Mouse (Mus musculus): ENCODE results near the gene Rxrg. TPM values are rescaled to one million over a fixed set of nuclear protein-coding genes. Genes with fewer than 3 reads are reported as not detected.

Rxrg gene
- total RNA-seq, 2 experiments from 2014 or later, result 55.0 to 69.1 TPM

DNA sequence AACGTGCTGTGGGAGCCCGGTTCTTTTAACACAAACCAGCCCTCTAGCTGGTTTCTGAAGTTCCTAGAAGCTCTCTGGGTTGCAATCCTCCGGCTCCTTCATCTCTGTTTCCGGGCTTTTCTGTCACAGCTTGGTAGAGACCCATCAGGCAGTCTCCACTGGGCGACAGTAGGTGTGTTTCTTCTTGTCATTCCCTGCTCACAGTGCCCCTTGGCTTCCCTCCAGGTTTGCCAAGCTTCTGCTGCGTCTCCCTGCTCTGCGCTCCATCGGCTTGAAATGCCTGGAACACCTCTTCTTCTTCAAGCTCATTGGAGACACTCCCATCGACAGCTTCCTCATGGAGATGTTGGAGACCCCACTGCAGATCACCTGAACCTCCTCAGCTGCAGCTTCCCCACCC is 40.7 kb downstream of the Rxrg start:
- intact Hi-C loops (cut with DNase I), result no loop called here
- DNase-seq, result no peak

DNA sequence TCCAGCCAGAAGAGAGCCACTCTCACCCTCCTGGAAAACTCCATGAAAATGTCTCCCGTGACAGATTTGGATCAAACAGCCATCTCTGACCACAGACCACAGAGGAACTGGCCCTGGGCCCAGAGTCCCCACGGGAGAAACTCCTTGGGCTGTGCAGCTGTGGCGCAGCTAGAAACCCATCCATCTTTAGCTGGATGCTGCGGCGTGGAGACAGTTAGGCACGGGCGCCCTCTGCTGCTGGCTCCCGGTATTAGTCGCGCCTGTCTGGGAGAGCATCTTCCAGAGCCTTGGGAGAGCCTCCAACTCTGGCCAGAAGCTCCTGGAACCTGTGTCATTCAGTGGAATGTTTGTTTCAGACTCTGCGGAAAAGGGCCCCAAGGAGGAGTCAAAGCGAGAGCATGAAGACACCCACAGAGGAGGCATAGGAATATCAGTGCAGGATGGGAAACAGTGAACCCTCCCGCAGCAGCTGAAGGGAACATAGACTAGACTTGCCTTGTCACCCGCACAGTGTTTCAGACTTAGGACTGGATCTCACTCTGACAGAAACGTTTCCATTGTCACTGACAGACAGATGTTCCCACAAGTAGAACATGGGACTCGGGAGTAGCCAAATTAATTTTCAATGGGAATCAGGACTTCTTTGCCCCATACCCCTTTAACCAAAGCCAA is 46.8 kb downstream of the Rxrg start:
- intact Hi-C loops (cut with DNase I), result loop anchor here (1.0 to 10.0 kb wide), 2 partner anchors 230 to 420 kb away; no protein-coding TSS in a partner anchor
- DNase-seq, result peak; percentile 88 to 93

DNA sequence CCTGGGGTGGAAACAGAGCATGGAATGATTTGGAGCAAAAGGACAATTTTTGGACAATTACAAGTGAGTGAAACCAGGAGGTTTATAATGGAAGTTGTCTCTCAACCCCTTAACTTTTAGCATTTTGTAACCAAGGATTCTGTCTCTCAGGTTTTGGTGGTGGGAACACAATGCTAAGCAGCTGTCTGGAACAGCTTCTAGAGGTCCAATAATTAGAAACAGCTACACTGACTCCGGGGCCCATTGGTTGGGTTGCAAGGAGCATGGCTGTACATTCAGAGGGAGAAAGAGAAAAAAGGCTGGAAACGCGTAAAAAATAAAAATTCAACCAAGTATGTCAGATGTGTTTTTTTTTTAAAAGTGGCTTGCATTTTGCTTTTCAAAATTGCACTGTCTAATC is 50.5 kb downstream of the Rxrg start:
- intact Hi-C loops (cut with DNase I), result loop anchor here (10.0 kb wide), 1 partner anchor 424 kb away; no protein-coding TSS in a partner anchor
- DNase-seq, result no peak

DNA sequence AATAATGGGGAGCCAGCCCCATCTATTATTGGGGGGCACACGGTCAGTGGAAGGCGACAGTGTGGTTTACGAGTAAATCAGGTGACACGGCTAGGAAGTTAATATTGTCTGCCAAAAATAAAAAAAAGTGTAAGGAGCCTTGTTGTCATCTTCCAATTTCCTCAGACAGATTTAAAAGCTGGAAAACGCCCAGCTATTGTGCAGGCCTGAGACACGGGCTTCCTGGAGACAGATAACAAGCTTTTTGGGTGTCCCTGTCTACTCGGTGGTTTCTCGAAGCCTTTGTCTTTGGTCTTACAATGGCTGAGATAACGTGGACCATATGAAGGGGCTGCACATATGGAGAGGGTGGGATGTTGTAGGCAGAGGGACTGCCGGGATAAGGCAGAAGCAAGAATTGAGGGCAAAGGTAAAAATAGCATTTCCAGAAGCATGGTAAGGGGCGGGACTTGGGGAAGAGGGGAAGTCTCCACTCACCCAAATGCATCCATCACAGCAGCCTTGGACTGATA is 51.0 kb downstream of the Rxrg start:
- DNase-seq, result peak in 1 of 2 experiments; percentile 22
- intact Hi-C loops (cut with DNase I), result loop anchor here (10.0 kb wide), 1 partner anchor 424 kb away; no protein-coding TSS in a partner anchor

DNA sequence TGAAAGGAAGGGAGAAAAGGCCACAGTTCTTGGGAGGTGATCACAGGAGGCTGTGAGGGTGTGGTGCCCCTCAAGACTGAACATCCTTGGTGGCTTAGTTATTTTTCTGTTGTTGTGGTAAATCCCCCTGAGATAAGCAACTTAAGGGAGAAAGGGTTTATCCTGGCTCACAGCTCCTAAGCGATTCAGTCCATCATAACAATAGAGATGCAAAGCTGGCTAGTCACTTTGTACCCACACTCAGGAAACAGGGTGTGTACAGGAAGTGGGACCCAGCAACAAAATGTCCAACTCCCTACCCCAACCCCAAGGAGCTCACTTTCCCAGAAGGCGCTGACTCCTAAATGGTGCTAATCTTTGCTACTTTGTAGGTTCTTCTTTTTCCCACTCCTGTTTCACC is 54.2 kb downstream of the Rxrg start:
- intact Hi-C loops (cut with DNase I), result no loop called here
- no peak for DNase-seq

DNA sequence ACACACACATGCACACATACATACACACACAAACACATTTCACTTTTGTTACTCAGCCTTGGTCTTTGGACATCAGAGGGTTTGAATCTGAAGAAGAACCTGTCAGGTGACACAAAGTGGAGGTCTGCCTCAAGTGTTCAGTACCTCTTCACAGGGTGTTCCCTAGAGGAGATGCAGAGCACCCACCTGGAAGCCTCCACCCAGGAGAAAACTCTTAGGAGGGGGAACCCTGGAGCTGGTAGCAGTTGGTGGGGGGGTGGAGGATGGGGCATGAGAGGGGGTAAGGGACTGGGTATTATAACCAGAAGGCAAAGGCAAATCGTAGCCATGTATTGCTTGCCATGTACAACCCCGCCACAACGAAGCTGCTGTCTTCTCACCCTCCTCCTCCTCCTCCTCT is 60.9 kb downstream of the Rxrg start:
- no peak for DNase-seq
- intact Hi-C loops (cut with DNase I), result no loop called here

DNA sequence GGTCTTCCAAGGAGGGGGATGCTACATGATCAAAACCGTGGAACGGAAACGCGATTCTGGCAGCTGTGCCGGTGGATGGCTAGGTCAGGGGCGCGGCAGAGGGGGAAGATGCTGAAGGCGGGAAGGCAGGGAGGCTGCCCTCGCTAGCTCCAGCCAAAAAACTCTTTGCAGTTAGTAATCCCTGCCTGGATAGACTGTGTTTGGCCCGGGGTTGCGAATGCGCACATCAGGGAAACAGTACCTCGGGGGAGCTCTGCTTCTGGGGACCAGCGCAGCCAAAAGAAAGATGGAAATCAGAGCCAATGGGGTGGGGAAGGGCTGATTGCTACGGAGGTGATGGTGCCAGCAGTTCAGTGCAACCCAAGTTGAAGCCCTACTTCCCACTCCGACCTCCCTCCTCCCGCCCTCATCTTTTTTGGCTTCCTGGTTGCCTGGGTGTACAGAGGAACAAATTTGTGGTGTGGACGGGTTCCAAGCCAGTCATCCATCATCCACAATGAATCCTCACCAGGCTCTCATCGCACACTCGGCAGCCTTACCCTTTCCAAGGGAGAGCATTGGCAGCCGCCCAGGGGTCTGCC is 62.4 kb downstream of the Rxrg start:
- peak; percentile 44 to 50 for DNase-seq
- intact Hi-C loops (cut with DNase I), result no loop called here

DNA sequence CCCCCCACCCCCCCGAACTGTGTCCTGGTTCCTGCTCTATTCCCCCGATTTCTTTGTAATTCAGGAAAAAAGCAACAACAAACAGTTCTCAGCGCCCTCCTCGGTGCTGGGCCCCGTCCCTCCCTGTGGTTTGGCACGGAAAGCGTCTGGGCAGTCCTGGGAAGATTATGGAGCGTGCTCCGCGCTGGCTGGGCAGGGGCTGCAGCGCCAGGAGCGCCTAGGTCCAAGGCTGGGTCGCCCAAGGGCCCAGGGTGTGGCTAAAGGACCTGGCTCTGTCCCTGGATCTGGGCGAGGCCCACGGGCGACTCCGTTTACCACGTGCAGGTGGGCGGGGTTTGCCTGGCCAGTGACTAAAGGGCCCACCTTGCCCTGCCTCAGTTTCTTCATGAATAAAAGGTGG is 62.9 kb downstream of the Rxrg start:
- intact Hi-C loops (cut with DNase I), result no loop called here
- peak; percentile 18 to 33 for DNase-seq

DNA sequence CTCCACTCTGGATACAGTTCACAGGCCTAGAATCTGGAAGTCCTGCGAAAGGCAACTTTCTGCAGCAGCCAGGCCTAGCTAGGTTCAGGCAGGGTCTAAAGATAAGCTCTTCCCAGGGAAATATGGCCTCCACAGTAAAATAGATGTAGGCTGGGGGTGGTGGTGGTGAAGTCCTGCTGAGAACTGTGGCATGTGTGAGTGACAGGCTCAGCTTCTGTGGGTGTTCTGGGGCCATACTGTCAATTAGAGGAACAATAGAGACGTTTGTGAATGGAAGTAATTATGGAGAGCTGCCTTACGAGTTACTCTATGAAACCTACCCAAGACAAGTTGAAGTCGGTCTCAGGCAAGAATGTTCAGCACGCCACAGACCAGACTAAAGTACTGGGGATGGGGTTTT is 65.0 kb downstream of the Rxrg start:
- intact Hi-C loops (cut with DNase I), result no loop called here
- DNase-seq, result no peak

DNA sequence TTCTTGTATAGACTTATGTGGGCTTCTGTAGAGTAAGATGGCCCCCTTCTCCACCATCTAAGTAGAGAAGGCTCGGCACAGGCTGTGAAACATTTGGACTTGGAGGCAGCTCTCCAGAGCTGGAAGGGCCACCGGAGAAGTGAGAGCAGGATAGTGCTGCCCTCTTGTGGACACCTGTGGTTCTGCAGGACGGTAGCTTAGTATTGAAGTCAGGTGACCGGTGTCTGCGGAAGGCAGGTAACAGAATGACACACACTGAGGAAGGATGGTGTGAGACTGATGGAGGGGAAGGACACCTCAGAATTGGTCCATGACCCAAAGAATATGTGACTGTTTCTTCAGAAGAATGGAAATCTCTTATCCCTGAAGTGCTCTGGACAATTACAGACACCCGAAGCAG is 71.6 kb downstream of the Rxrg start:
- intact Hi-C loops (cut with DNase I), result no loop called here

DNA sequence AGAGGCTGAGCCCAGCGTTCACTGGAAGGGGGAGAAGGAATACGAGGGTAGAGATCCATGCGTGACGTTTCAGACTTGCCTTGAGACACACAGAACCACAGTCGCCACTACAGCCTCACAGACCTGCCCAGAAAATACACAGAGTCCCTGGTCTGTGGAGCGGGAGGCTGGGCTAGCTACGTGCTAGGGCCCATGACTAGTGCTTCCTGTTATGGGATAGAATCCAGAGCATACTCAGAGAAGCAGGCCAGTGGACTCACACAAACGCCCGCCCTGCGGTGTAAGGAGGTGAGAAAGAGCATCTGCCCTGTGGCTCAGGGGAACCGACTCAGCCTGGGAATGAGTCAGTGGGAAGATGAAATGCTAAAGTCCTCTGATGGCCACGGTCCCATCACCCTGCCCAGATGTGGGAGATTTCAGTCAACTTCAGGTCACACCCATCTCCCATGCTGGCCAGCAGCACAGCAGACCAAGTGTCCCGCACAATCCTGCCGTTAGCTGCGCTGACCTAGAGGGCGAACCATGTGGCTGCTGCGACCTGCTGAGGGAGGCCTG is 74.3 kb downstream of the Rxrg start:
- no peak for DNase-seq
- intact Hi-C loops (cut with DNase I), result no loop called here

More for the DNA sequence above, 71.6 kb downstream of the Rxrg start:
- DNase-seq, result peak; percentile 48 to 68

DNA sequence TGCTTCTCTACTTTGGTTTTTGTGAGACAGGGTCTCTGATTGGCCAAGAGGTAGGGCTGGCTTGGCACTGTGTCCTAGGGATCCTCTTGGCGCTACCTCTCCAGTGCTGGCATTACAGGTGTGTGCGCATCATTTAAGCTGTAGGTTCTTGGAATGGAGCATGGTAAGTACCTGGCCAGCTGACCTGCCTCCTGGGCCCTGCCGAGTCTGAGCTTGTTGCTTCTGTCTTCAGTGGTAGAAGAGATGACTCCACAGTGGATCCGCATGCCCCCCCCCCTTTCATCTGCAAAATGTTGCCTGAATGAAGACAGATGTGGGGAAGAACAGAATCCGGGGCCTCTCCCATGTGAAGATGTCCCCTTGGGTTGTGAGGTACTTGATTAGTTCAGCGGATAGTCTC is 80.9 kb downstream of the Rxrg start:
- intact Hi-C loops (cut with DNase I), result no loop called here

DNA sequence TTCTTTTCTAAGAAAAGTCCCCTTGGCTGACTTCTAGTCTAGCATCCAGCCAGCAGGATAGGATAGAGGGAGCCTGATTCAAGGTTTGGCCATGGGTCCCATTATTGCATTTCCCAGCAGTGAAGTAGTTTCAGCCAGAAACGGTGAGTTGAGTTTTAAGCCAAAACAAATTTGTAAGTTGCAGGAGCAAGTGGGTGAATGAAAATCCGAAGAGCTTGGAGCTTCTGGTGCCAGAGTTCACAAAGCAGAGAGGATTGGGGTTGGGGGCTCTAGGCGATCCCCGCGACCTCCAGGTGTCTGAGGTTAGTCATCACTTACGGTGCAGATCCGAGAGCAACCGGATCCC is 89.8 kb downstream of the Rxrg start:
- intact Hi-C loops (cut with DNase I), result no loop called here
- DNase-seq, result no peak

More for the DNA sequence above, 80.9 kb downstream of the Rxrg start:
- DNase-seq, result no peak

DNA sequence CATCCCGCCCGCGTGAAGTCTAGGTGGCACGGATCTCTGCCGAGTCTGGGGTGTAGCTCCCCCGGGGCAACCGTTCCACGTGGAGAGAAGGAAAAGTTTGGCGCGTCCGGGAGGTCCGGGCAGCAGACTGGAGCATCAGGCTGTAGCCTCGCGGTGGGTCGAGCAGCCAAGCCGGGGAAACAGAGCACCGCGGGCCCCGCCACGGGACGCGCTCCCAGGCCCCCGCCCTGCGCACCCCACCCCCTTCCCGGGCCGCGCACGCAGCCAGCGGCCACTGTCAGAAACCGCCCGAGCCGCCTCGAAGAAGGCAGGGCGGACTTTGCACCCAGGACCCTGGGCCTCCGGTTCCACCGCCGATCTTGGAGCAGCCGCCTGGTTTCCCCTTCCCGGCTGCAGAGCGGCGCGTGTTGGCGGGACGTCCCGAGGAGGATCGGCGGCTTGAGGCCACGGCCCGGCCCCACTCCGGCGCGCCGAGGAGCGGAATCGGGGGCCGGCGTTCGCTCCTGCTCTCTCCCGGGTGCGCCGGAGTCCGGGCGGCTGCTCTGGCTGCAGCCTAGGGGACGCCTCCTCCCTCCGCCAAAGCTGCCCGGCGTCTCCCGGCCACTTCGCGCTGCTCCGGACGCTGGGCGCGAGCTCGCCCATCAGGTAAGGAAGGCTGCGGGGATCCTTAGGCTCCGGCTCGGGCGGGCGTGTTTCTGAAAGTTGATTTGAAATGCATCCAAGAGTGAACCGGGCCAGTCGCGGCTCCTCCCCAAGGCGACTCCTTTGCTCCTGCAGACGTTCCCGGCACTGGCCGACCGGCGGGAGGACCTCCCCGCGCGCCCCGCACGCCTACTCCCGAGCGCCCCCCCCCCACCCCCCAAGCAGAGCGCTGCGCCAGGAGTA is 90.4 kb downstream of the Rxrg start:
- intact Hi-C loops (cut with DNase I), result no loop called here
- DNase-seq, result peak in 1 of 2 experiments; percentile 29

DNA sequence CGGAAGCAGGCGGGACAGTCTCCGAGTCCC is 90.9 kb downstream of the Rxrg start, which contains the start of gene Lmx1a:
Gene Lmx1a, plus strand, starts transcription at position 6 of the 30 bp plus-strand sequence.
- intact Hi-C loops (cut with DNase I), result no loop called here
- no peak for DNase-seq

Other genes starting within 250 kb of the Rxrg start
- gene Aldh9a1, start 248.4 kb upstream of the Rxrg start, total RNA-seq (2021), result 10 to 100 TPM; 22.9 to 24.4 TPM
- gene Mgst3, start 204.5 kb upstream of the Rxrg start, total RNA-seq (2021), result 100 to 1,000 TPM; 324 to 329 TPM
- gene Lrrc52, start 131.6 kb upstream of the Rxrg start, total RNA-seq (2021), result 1 to 10 TPM; 1.2 to 1.4 TPM
- not detected for gene Lmx1a, start 90.9 kb downstream of the Rxrg start, total RNA-seq (2021)